Mouse (Mus musculus) ES-CJ7 (cell line): ENCODE measurements around the gene Atp5e.

Source experiments
- DNase-seq: peaks from one replicate; pipeline ENCODE4 v3.0.0; 2011; ENCODE audit warnings: low read depth, low spot score

Atp5e gene

GRCm38 (mm10) chr2:174415001-174415730 lies 48.7 kb downstream of the Atp5e start:
- no peak for DNase-seq

GRCm38 (mm10) chr2:174413127-174413526 lies 50.8 kb downstream of the Atp5e start:
- DNase-seq = no peak
